Mouse (Mus musculus): ENCODE results near the gene Cers6. TPM values are rescaled to one million over a fixed set of nuclear protein-coding genes. Genes with fewer than 3 reads are reported as not detected.

Cers6 gene
- polyA plus RNA-seq, 2 experiments: 2.0 to 6.7 TPM

DNA sequence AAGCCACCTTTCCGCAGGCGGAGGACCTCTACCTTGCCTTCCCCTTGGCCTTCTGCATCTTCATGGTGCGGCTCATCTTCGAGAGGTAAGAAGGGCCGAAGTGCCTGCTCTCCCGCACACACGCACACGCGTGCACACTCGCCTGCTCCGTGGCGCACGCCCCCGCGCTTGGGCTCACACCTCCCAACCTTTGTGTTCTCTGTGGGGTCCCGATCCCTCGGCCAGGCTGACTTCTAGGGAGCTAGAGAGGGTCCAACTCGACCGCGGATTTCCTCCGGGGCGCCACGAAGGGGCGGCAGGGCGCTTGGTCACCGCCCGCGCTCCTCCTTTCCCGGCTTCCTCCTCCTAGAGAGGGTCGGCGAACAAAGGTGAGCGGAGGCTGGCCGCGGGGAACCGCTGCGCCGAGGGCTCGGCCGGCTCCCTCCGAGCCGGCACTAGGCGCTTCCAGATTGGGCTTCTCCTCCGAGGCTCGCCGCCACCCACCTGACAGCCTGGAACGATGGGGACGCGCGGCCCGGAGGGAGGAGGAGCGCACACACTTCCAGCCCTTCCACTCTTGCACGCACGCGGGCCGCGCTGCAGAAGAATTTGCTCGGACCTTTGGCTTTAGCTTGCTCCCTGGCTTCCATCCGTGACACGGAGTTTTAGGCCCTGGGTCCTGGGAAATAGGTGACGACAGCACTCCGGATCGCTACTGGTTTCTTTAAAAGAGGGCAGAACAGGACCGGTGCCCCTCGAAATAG is 651 bp downstream of the Cers6 start:
- DNase-seq (ENCODE audit: low read depth in 3 of 3, low spot score in 3 of 3): no peak
- Histone ChIP-seq H3K36me3 (replicated peaks; ENCODE audit: control insufficient read depth, insufficient read depth, low read depth) (no peaks in the 10 kb centered on the region), H3K4me1 (replicated peaks; ENCODE audit: control insufficient read depth in 2 of 2, insufficient read depth in 2 of 2, low read length in 1 of 2) (peaks cover 0 to 11% of the 10 kb centered on the region in 2 experiments; a peak in 3 of 4 replicates), H3K27ac (no peak overlapping the region), H3K4me2 (ENCODE audit: low read depth) (peak overlapping the region; percentile 73), H3K4me3 (ENCODE audit: insufficient read depth in 1 of 2, low read depth in 2 of 2, low read length in 2 of 2) (peak overlapping the region; percentile 58 to 67), H3K9ac (replicated peaks) (peak overlapping the region; percentile 46), H3K9me3 (ENCODE audit: control insufficient read depth, low read length) (no peaks in the 10 kb centered on the region), H3K27me3 (ENCODE audit: control insufficient read depth, insufficient read depth, low read length) (peaks cover 15% of the 10 kb centered on the region; the same call in 1 of the 2 replicates)
- TF ChIP-seq CTCF (IDR thresholded peaks at IDR 0.05; ENCODE audit: low read depth) (no peak), EP300 (IDR thresholded peaks at IDR 0.05; ENCODE audit: low read depth) (no peak)
- ATAC-seq (ENCODE audit: insufficient read depth): peak; percentile 27; the same call in 1 of the 2 replicates
- under 1% methylated on average over 61 of the region's 64 CpGs for WGBS (ENCODE audit: insufficient replicate concordance)

- DNase-seq (ENCODE audit: low read depth in 3 of 3, low spot score in 3 of 3) (no peak), ATAC-seq (ENCODE audit: insufficient read depth) (no peak)
- Histone ChIP-seq H3K27me3 (ENCODE audit: control insufficient read depth, insufficient read depth, low read length) (peaks cover 15% of the 10 kb centered on the region; the same call in 1 of the 2 replicates), H3K9me3 (ENCODE audit: control insufficient read depth, low read length) (no peaks in the 10 kb centered on the region), H3K9ac (replicated peaks) (peak overlapping the region; percentile 46; the same call in 1 of the 2 replicates), H3K4me2 (ENCODE audit: low read depth) (peak overlapping the region; percentile 73), H3K36me3 (replicated peaks; ENCODE audit: control insufficient read depth, insufficient read depth, low read depth) (no peaks in the 10 kb centered on the region), H3K27ac (no peak overlapping the region), H3K4me1 (replicated peaks; ENCODE audit: control insufficient read depth in 2 of 2, insufficient read depth in 2 of 2, low read length in 1 of 2) (peaks cover 0 to 11% of the 10 kb centered on the region in 2 experiments; a peak in 3 of 4 replicates), H3K4me3 (ENCODE audit: insufficient read depth in 1 of 2, low read depth in 2 of 2, low read length in 2 of 2) (peak overlapping the region; percentile 58 to 67)
- TF ChIP-seq CTCF (IDR thresholded peaks at IDR 0.05; ENCODE audit: low read depth): no peak
- 10% methylated on average over 15 of the region's 15 CpGs for WGBS (ENCODE audit: insufficient replicate concordance)
Measured at GRCm38 (mm10) chr2:68862464-68863266, 1.4 kb downstream of the Cers6 start.

DNA sequence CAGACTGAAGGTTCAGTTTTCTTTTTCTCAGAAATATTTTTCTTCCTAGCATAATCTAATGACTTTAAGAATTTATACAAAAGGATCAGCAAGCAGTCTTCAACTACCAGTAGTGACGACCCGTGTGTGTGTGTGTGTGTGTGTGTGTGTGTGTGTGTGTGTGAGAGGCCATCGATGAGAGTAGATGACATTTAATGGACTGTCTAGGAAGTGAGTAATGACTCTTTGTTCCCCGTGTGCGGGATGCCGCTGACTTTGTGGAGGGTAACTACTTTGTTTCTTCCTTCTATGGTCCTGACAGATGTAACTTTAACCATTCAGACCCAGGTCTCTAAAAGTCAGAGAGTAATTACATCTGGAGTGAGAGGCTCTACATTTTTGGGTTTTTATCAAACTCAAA is 2.3 kb downstream of the Cers6 start:
- Histone ChIP-seq H3K4me3 (ENCODE audit: insufficient read depth in 1 of 2, low read depth in 2 of 2, low read length in 2 of 2) (no peak overlapping the region), H3K36me3 (replicated peaks; ENCODE audit: control insufficient read depth, insufficient read depth, low read depth) (no peaks in the 10 kb centered on the region), H3K27me3 (ENCODE audit: control insufficient read depth, insufficient read depth, low read length) (peaks cover 15% of the 10 kb centered on the region; the same call in 1 of the 2 replicates), H3K9me3 (ENCODE audit: control insufficient read depth, low read length) (no peaks in the 10 kb centered on the region), H3K9ac (replicated peaks) (no peak overlapping the region), H3K27ac (no peak overlapping the region), H3K4me1 (replicated peaks; ENCODE audit: control insufficient read depth in 2 of 2, insufficient read depth in 2 of 2, low read length in 1 of 2) (peaks cover 0 to 11% of the 10 kb centered on the region in 2 experiments; a peak in 3 of 4 replicates), H3K4me2 (ENCODE audit: low read depth) (peak overlapping the region; percentile 73)
- no peak for ATAC-seq (ENCODE audit: insufficient read depth)
- no peak for DNase-seq (ENCODE audit: low read depth in 3 of 3, low spot score in 3 of 3)
- 33% methylated on average over 6 of the region's 6 CpGs for whole genome bisulfite sequencing (ENCODE audit: insufficient replicate concordance)
- TF ChIP-seq EP300 (IDR thresholded peaks at IDR 0.05; ENCODE audit: low read depth) (no peak), CTCF (IDR thresholded peaks at IDR 0.05; ENCODE audit: low read depth) (no peak)

- H3K27ac ChIP-seq: no peak overlapping the region
- H3K27me3 ChIP-seq (ENCODE audit: control insufficient read depth, insufficient read depth, low read length): peaks cover 15% of the 10 kb centered on the region; the same call in 1 of the 2 replicates
- ATAC-seq (ENCODE audit: insufficient read depth) (no peak), DNase-seq (ENCODE audit: low read depth in 3 of 3, low spot score in 3 of 3) (no peak)
- H3K36me3 ChIP-seq (replicated peaks; ENCODE audit: control insufficient read depth, insufficient read depth, low read depth): no peaks in the 10 kb centered on the region
- H3K4me2 ChIP-seq (ENCODE audit: low read depth): no peak overlapping the region
- no peak overlapping the region for H3K9ac ChIP-seq (replicated peaks)
- no peak overlapping the region for H3K4me3 ChIP-seq (ENCODE audit: insufficient read depth in 1 of 2, low read depth in 2 of 2, low read length in 2 of 2)
- no peak for TF ChIP-seq EP300 (IDR thresholded peaks at IDR 0.05; ENCODE audit: low read depth)
- no peak for TF ChIP-seq CTCF (IDR thresholded peaks at IDR 0.05; ENCODE audit: low read depth)
- WGBS (ENCODE audit: insufficient replicate concordance): 49% methylated on average over 2 of the region's 2 CpGs
- peaks cover 0 to 11% of the 10 kb centered on the region in 2 experiments; a peak in 3 of 4 replicates for H3K4me1 ChIP-seq (replicated peaks; ENCODE audit: control insufficient read depth in 2 of 2, insufficient read depth in 2 of 2, low read length in 1 of 2)
- no peaks in the 10 kb centered on the region for H3K9me3 ChIP-seq (ENCODE audit: control insufficient read depth, low read length)
Measured at GRCm38 (mm10) chr2:68864366-68864765, 3.1 kb downstream of the Cers6 start.

DNA sequence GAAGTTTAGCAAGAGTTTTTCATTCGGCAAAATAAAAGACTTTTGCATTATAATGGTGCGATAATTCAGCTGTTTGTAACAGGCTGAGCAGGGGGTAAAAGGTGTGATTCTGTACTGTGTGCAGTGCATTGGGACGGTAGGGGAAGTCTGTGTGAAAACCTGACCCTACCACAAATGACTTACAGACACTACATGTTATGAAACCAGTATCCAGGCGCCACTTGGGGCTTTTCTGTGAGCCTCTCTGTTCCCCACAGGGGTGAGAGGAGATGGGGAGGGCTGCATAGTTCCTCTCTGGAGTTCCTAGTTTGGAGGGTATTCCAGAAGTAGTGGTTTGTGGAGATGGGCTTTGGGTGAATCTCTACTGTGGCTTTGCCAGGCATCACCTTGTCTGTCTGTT is 5.9 kb downstream of the Cers6 start:
- 52% methylated on average over 4 of the region's 4 CpGs for WGBS (ENCODE audit: insufficient replicate concordance)
- H3K27ac ChIP-seq: no peak overlapping the region
- no peak overlapping the region for H3K4me2 ChIP-seq (ENCODE audit: low read depth)
- peaks cover 2% of the 10 kb centered on the region; the same call in 1 of the 2 replicates for H3K27me3 ChIP-seq (ENCODE audit: control insufficient read depth, insufficient read depth, low read length)
- TF ChIP-seq CTCF (IDR thresholded peaks at IDR 0.05; ENCODE audit: low read depth) (no peak), EP300 (IDR thresholded peaks at IDR 0.05; ENCODE audit: low read depth) (no peak)
- H3K4me3 ChIP-seq (ENCODE audit: insufficient read depth in 1 of 2, low read depth in 2 of 2, low read length in 2 of 2): no peak overlapping the region
- H3K9me3 ChIP-seq (ENCODE audit: control insufficient read depth, low read length): no peaks in the 10 kb centered on the region
- ATAC-seq (ENCODE audit: insufficient read depth) (no peak), DNase-seq (ENCODE audit: low read depth in 3 of 3, low spot score in 3 of 3) (no peak)
- no peaks in the 10 kb centered on the region for H3K36me3 ChIP-seq (replicated peaks; ENCODE audit: control insufficient read depth, insufficient read depth, low read depth)
- peaks cover 0 to 12% of the 10 kb centered on the region in 2 experiments; a peak in 3 of 4 replicates for H3K4me1 ChIP-seq (replicated peaks; ENCODE audit: control insufficient read depth in 2 of 2, insufficient read depth in 2 of 2, low read length in 1 of 2)
- H3K9ac ChIP-seq (replicated peaks): no peak overlapping the region

All from liver, embryonic 14.5 days (tissue).